Mouse (Mus musculus) forebrain, embryonic 16.5 days (tissue): Measurements from ENCODE around the gene 4933425L06Rik. TPM values are rescaled to one million over a fixed set of nuclear protein-coding genes. Genes with fewer than 3 reads are reported as not detected.

Source experiments
- ATAC-seq: fragments of 200-750 bp; cut with Nextera tagmentation; 2 replicates; pipeline ENCODE4 v1.8.0; 2017; ENCODE audit warnings: mild to moderate bottlenecking, moderate library complexity
- H3K27ac ChIP-seq: fragments of 300-500 bp; sonication (generic); 2 replicates; pipeline ENCODE4 v1.5.1; 2014; ENCODE audit warnings: low read length, control low read depth
- H3K27me3 ChIP-seq: fragments of 300-500 bp; sonication (generic); replicated peaks from 2 replicates; pipeline ENCODE4 v1.6.1; 2014; ENCODE audit warnings: low read length; ENCODE audit not compliant: control insufficient read depth, insufficient read depth
- H3K36me3 ChIP-seq: fragments of 300-500 bp; sonication (generic); 2 replicates; pipeline ENCODE4 v1.6.1; 2014; ENCODE audit not compliant: control insufficient read depth, insufficient read depth
- H3K4me1 ChIP-seq: fragments of 300-500 bp; sonication (generic); replicated peaks from 2 replicates; pipeline ENCODE4 v1.6.1; 2014; ENCODE audit warnings: low read length; ENCODE audit not compliant: control insufficient read depth, insufficient read depth
- H3K4me2 ChIP-seq: fragments of 300-500 bp; sonication (generic); 2 replicates; pipeline ENCODE4 v1.6.1; 2014; ENCODE audit warnings: mild to moderate bottlenecking, low read length, control low read depth
- H3K4me3 ChIP-seq: fragments of 300-500 bp; sonication (generic); replicated peaks from 2 replicates; pipeline ENCODE4 v1.5.1; 2014; ENCODE audit warnings: mild to moderate bottlenecking, low read length, control low read depth
- H3K9ac ChIP-seq: fragments of 300-500 bp; sonication (generic); replicated peaks from 2 replicates; pipeline ENCODE4 v1.6.1; 2014; ENCODE audit warnings: low read depth, low read length, control low read depth
- H3K9me3 ChIP-seq: fragments of 300-500 bp; sonication (generic); 2 replicates; pipeline ENCODE4 v1.6.1; 2016; ENCODE audit warnings: low read length; ENCODE audit not compliant: control insufficient read depth
- WGBS: fragments of 180-500 bp; shearing (Covaris S2); extraction: QIAGEN DNeasy Blood & Tissue Kit; methylation state at CpG from one replicate; pipeline ENCODE4 v1.1.7; 2014; 5-methylcytosine and 5-hydroxymethylcytosine counted together
- polyA plus RNA-seq: library from polyadenylated mRNA; unstranded; fragments of >200 nt; fragmentation: Nextera tagmentation; extraction: Ambion mirVana; gene quantifications from 2 replicates; pipeline ENCODE4 v1.2.1, GENCODE M21; 2015

Gene 4933425L06Rik
- polyA plus RNA-seq, 1 experiment from 2014 or later: 0.13 TPM

DNA sequence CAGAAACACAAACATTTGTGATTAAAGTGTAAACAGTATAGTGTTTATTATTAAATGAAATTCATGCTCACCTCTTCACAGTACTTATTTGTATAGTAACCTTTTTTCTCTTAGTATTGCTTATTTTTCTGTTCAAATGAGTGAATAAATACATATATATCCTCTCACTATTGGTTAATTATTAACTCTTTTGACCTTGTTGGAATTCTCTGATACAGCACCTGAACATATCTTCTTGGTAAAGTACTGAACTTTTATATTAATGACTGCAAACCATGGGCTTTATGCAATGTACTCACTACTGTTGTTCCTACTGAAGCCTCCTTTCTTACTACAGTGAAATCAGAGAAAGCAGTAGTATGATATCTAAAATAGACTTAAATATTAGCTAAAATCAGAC is 39.7 kb downstream of the 4933425L06Rik start:
- Histone ChIP-seq H3K4me1 (no peaks in the 10 kb centered on the region), H3K36me3 (no peaks in the 10 kb centered on the region), H3K4me3 (no peak overlapping the region), H3K9ac (no peak overlapping the region), H3K9me3 (no peaks in the 10 kb centered on the region), H3K27me3 (no peaks in the 10 kb centered on the region), H3K4me2 (no peak overlapping the region), H3K27ac (no peak overlapping the region)
- no peak for ATAC-seq

DNA sequence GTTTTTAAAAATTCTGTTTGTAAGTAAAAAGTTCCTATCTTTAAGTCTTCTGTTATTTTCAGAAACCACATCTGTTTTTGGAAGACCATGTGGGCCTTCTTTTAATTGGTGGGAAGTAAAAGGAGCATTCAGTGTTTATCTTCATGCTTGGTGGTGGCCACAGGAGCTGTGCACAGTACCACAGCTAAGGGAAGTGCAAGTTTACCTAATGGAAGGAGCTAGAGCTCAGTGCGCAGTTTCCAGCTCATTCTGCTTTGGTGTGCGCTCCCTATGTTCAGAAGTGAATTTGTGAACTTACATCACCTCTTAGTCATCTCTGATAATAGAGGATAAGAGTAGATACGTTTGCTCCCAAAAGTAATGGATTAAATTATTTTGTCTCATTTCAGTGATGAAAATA is 40.2 kb downstream of the 4933425L06Rik start:
- H3K9me3 ChIP-seq: no peaks in the 10 kb centered on the region
- no peaks in the 10 kb centered on the region for H3K36me3 ChIP-seq
- H3K4me3 ChIP-seq: no peak overlapping the region
- no peak overlapping the region for H3K9ac ChIP-seq
- no peaks in the 10 kb centered on the region for H3K27me3 ChIP-seq
- no peaks in the 10 kb centered on the region for H3K4me1 ChIP-seq
- ATAC-seq: no peak
- no peak overlapping the region for H3K27ac ChIP-seq
- WGBS: 94% methylated on average over 3 of the region's 3 CpGs
- H3K4me2 ChIP-seq: no peak overlapping the region

DNA sequence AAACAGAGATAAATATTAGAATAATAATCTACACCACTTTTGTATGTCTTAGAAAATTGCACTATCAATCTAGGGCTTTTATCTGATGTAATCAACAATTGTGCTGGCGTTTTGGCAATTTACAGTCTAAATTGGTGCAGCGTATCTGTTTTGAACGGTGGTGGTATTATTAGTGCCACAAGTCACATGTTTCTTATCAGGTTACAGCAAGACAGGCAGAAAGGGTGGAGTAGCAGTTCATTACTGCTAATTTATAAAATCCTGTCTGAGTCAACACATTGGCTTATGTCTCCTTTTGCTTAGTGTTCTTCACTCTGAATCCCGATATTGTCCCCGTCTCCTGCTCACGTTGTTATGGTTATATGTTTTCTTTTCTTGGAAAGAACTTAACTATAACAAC is 48.2 kb downstream of the 4933425L06Rik start:
- H3K27ac ChIP-seq: no peak overlapping the region
- ATAC-seq: no peak
- no peak overlapping the region for H3K9ac ChIP-seq
- H3K9me3 ChIP-seq: no peaks in the 10 kb centered on the region
- H3K4me2 ChIP-seq: no peak overlapping the region
- WGBS: 70% methylated on average over 6 of the region's 6 CpGs
- H3K4me1 ChIP-seq: no peaks in the 10 kb centered on the region
- H3K36me3 ChIP-seq: no peaks in the 10 kb centered on the region
- no peaks in the 10 kb centered on the region for H3K27me3 ChIP-seq
- no peak overlapping the region for H3K4me3 ChIP-seq

DNA sequence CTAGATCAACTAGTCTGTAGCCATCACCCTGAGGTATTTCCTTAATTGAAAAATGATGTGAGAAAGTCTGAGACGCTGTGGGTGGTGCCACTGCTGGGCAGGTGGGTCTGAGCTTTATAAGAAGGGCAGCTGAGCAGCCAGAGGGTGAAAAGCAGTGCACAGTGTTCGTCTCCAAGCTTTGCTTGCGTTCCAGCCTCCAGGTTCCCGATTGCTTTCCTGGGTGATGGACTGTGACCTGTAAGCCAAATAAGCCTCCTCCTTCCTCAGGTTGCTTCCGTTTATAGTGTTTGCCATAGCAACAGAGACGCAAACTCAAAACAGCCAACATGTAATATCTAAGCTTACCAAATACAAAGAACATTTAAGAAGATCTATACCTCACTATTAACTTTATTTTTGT is 50.4 kb downstream of the 4933425L06Rik start:
- WGBS: 86% methylated on average over 6 of the region's 6 CpGs
- Histone ChIP-seq H3K9ac (no peak overlapping the region), H3K4me1 (no peaks in the 10 kb centered on the region), H3K9me3 (no peaks in the 10 kb centered on the region), H3K27ac (no peak overlapping the region), H3K4me2 (no peak overlapping the region), H3K27me3 (no peaks in the 10 kb centered on the region), H3K36me3 (no peaks in the 10 kb centered on the region), H3K4me3 (no peak overlapping the region)
- ATAC-seq: no peak

DNA sequence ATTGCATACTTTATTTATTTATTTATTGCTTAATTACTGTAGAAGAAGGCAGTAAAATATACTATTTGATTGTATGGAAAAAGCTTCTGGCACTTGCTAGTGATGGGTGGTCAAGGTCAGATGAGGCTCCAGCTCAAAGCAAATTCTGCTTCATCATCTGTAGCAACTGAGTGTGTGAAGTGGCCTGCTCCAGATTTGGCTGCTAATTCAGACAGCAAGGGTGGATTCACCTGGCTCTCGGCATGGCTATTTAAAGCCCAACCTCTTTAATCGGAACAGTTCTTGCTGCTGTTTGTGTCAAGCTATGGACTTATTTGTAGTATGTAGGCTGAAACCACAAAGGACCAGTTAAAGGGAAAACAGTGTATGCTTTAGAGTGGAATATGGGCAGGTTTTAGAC is 50.9 kb downstream of the 4933425L06Rik start:
- H3K4me3 ChIP-seq: no peak overlapping the region
- no peak overlapping the region for H3K4me2 ChIP-seq
- no peaks in the 10 kb centered on the region for H3K27me3 ChIP-seq
- 78% methylated on average over 2 of the region's 2 CpGs for WGBS
- H3K9me3 ChIP-seq: no peaks in the 10 kb centered on the region
- no peak for ATAC-seq
- no peak overlapping the region for H3K27ac ChIP-seq
- no peak overlapping the region for H3K9ac ChIP-seq
- no peaks in the 10 kb centered on the region for H3K36me3 ChIP-seq
- no peaks in the 10 kb centered on the region for H3K4me1 ChIP-seq

DNA sequence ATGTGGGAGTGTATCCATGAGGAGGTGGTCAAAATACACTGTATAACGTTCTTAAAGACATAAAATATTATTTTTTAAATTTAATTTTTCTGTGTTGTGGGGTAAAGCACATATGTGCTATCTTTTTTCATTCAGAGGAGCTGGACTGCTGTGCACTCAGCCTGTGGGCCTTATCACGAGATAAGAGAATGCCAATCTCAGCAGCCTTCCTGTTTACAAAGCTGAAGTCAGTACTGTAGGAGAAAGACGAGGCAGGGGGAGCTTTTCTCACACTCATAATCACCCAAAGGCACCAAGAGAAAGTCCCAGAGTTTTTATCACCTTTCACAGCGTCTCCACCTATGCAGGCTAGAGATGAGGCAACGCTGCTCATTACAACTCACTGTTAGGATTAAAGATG is 52.5 kb downstream of the 4933425L06Rik start:
- H3K4me3 ChIP-seq: no peak overlapping the region
- H3K4me2 ChIP-seq: no peak overlapping the region
- 77% methylated on average over 5 of the region's 5 CpGs for WGBS
- H3K27me3 ChIP-seq: no peaks in the 10 kb centered on the region
- no peaks in the 10 kb centered on the region for H3K4me1 ChIP-seq
- no peaks in the 10 kb centered on the region for H3K9me3 ChIP-seq
- no peak overlapping the region for H3K9ac ChIP-seq
- no peak overlapping the region for H3K27ac ChIP-seq
- no peaks in the 10 kb centered on the region for H3K36me3 ChIP-seq
- no peak for ATAC-seq

DNA sequence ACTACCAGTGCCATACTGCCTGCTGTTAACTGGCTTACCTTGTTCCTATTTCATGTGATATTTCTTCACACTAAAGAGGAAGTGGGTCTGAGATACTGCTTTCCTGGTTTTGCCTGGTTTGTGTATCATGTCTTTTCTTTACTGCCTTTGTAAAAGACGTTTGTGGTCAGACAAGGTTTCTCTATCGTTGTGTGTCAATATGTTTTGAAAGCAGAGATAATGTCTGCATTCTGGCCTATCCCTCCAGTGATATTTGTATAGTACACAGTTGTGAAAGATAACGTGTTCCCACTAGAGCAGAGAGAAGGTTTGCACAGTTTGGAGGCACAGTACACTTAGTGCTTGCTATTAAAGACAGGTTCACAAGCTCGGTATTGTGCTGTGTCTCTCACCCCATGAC is 58.0 kb downstream of the 4933425L06Rik start:
- Histone ChIP-seq H3K36me3 (no peaks in the 10 kb centered on the region), H3K4me1 (no peaks in the 10 kb centered on the region), H3K4me2 (no peak overlapping the region), H3K27me3 (no peaks in the 10 kb centered on the region), H3K9me3 (no peaks in the 10 kb centered on the region), H3K27ac (no peak overlapping the region), H3K4me3 (no peak overlapping the region), H3K9ac (no peak overlapping the region)
- ATAC-seq: no peak
- 83% methylated on average over 4 of the region's 4 CpGs for WGBS

DNA sequence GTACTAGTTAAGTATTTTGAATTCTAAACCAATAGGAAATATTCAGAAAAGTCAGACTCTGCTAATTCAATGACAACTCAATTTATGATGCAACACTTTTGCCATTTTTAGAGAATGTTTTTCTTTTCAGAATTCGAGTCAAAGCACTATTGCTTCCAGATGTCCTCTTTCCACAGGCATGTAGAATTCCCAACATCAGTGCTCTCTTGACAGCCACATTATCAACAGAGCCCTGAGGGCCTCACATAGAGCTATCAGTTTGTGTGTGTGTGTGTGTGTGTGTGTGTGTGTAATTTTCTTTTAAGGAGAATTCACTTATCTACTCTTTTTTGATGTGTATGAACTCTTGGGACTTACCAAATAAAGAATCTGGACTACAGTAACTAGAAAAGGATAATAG is 64.9 kb downstream of the 4933425L06Rik start:
- Histone ChIP-seq H3K4me3 (no peak overlapping the region), H3K36me3 (no peaks in the 10 kb centered on the region), H3K9ac (no peak overlapping the region), H3K27ac (no peak overlapping the region), H3K27me3 (no peaks in the 10 kb centered on the region), H3K4me2 (no peak overlapping the region), H3K9me3 (no peaks in the 10 kb centered on the region), H3K4me1 (no peaks in the 10 kb centered on the region)
- ATAC-seq: no peak
- 75% methylated on average over 1 of the region's 1 CpGs for WGBS

DNA sequence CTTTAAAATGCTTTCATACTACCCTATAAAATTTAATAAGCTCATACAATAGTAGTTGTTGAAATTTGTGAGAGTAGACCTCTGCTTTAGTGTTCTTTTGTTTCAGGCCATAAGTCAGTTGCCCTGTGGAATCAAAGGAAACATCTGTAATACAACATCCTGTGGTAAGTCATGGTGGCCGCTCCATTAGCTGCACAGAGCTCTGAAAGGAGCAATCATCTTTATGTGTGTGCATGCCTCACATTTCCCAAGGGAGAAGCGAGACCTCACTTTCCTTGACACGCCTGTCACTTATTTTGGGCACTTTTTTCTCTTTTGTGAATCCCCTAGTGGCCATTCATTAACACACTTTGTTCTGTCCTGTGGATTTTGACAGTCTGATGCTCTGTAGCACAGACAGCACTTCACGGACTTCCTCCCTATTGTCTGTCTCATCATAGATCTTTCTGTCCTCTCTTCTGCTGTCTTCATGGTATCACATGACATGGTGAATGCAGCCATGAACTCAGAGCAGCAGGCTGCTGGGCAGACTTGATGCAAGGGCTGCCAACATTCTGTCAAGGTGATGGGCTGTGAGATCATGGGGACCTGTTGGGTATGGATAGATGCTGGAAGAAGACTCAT is 66.0 kb downstream of the 4933425L06Rik start:
- no peaks in the 10 kb centered on the region for H3K27me3 ChIP-seq
- no peak overlapping the region for H3K4me2 ChIP-seq
- no peaks in the 10 kb centered on the region for H3K4me1 ChIP-seq
- no peak overlapping the region for H3K4me3 ChIP-seq
- 69% methylated on average over 4 of the region's 4 CpGs for WGBS
- H3K36me3 ChIP-seq: no peaks in the 10 kb centered on the region
- H3K9me3 ChIP-seq: no peaks in the 10 kb centered on the region
- H3K9ac ChIP-seq: no peak overlapping the region
- no peak overlapping the region for H3K27ac ChIP-seq
- no peak for ATAC-seq

DNA sequence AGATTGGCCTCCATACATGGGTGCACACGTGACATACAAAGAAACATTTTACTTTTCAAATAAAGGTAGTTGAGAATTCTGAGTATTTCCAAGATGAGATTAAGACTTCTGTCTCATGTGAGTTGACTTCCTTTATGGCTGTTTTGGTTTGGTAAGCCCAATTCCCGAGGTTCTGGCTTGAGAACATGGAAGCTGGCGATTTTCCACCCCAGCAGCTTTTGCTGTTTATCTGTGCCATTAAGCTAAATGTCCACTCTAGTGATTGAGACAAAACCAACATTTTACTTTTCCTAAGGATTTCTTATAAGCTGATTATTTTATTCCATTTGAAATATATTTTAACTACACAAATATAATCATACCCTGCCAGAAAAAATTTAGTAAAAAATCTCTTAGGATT is 68.1 kb downstream of the 4933425L06Rik start:
- ATAC-seq: no peak
- WGBS: 85% methylated on average over 3 of the region's 3 CpGs
- Histone ChIP-seq H3K4me1 (no peaks in the 10 kb centered on the region), H3K9ac (no peak overlapping the region), H3K4me3 (no peak overlapping the region), H3K36me3 (no peaks in the 10 kb centered on the region), H3K9me3 (no peaks in the 10 kb centered on the region), H3K4me2 (no peak overlapping the region), H3K27ac (no peak overlapping the region), H3K27me3 (no peaks in the 10 kb centered on the region)
